Comparison of ENCODE assay signal across 9 mouse cellular contexts in the genomic region with DNA sequence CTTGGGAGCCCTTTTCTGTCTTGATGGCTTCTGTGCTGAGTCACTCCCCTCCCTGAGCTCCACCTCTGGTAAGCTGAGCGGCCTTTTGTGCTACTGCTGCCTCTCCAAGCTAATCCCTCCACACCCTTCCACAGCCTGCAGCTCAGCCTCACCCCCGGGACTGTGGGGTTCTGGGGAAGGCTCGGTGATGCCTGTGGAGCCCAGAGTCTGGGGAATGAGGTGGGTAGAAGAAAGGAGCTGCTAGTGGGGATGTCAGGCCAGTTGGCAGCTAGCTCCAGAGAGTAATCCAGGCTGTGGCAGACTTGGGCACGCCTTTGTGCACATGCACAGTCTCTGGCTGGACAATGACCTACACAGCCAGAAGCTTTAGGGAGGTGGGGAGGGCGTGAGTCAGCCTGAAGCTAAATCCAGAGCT. TPM values are rescaled to one million over a fixed set of nuclear protein-coding genes. Genes with fewer than 3 reads are reported as not detected.
DNase-seq lines count a peak whose midpoint lies in the region; ATAC-seq and TF ChIP-seq lines count a peak whose summit lies in the region.
"Had no signal": no experiment of that assay in that cellular context is flagged by ENCODE, and none has a peak within 500 bp of the region (broad histone marks: within the 10 kb centered on the region; RNA-seq: fewer than 3 reads in every experiment).

No protein-coding gene starts in this region.

- TF ChIP-seq EP300 in ES-Bruce4 (IDR thresholded peaks at IDR 0.05; ENCODE audit: insufficient read depth, low read depth, low read length): peak; percentile 38

- DNase-seq in heart, adult 11 months: peak; percentile 96
- no peak for DNase-seq in heart, postnatal 36 days
- peak; percentile 46 for DNase-seq in adrenal gland, postnatal 25 days
- DNase-seq in hindbrain, postnatal 0 days (ENCODE audit: low spot score): peak; percentile 31
- DNase-seq in yolk sac, embryonic 10.5 days (ENCODE audit: low spot score): no peak
- no peak for DNase-seq in c-Kit-positive CD71-positive TER-119-positive erythroid progenitor cells, embryonic 14.5 days (ENCODE audit: low spot score)
- no peak for DNase-seq in thymus, postnatal 10 days (ENCODE audit: low spot score in 2 of 2)
- DNase-seq: liver had no signal

- H3K27me3 ChIP-seq in ES-Bruce4 (ENCODE audit: control insufficient read depth, insufficient read depth, low read length, poor library complexity, severe bottlenecking): no peaks in the 10 kb centered on the region
- H3K27me3 ChIP-seq in hindbrain, postnatal 0 days (ENCODE audit: insufficient read depth, low read length): no peaks in the 10 kb centered on the region

- WGBS in hindbrain, postnatal 0 days: 32% methylated on average over 5 of the region's 5 CpGs

- no peaks in the 10 kb centered on the region for H3K36me3 ChIP-seq in ES-Bruce4 (ENCODE audit: control insufficient read depth, insufficient read depth, low read length, poor library complexity, severe bottlenecking)
- no peaks in the 10 kb centered on the region for H3K36me3 ChIP-seq in hindbrain, postnatal 0 days (ENCODE audit: insufficient read depth, low read length)

- no peak overlapping the region for H3K4me2 ChIP-seq in hindbrain, postnatal 0 days (ENCODE audit: low read depth, low read length)

- no peak overlapping the region for H3K4me3 ChIP-seq in ES-Bruce4 (ENCODE audit: low read depth, low read length)
- H3K4me3 ChIP-seq in hindbrain, postnatal 0 days (ENCODE audit: low read length): no peak overlapping the region

- no peak for TF ChIP-seq POLR2A in ES-Bruce4 (IDR thresholded peaks at IDR 0.05; ENCODE audit: insufficient read depth, low read length)

- H3K27ac ChIP-seq in ES-Bruce4 (ENCODE audit: insufficient read depth, low read length): peak overlapping the region; percentile 45
- peak overlapping the region; percentile 26; the same call in 1 of the 2 replicates for H3K27ac ChIP-seq in hindbrain, postnatal 0 days

- no peak for TF ChIP-seq CTCF in ES-Bruce4 (IDR thresholded peaks at IDR 0.05; ENCODE audit: low read depth, low read length)
- TF ChIP-seq CTCF in hindbrain, postnatal 0 days (IDR thresholded peaks at IDR 0.05; ENCODE audit: low read depth): no peak

- 0 out of 2 replicates have a peak overlapping the region, but pooled peaks have one; percentile 1 for H3K9ac ChIP-seq in ES-Bruce4 (ENCODE audit: low read depth, poor library complexity, severe bottlenecking)
- 0 out of 2 replicates have a peak overlapping the region, but pooled peaks have one; percentile 13 for H3K9ac ChIP-seq in hindbrain, postnatal 0 days (replicated peaks; ENCODE audit: low read length)

- peak; percentile 50; the same call in 1 of the 2 replicates for ATAC-seq in hindbrain, postnatal 0 days

- no peaks in the 10 kb centered on the region; the same call in 1 of the 2 replicates for H3K9me3 ChIP-seq in ES-Bruce4 (replicated peaks; ENCODE audit: control insufficient read depth, insufficient read depth, low read length, poor library complexity, severe bottlenecking)
- no peaks in the 10 kb centered on the region for H3K9me3 ChIP-seq in hindbrain, postnatal 0 days (ENCODE audit: low read length)

- H3K4me1 ChIP-seq in ES-Bruce4 (ENCODE audit: control insufficient read depth, insufficient read depth, low read length): peaks cover 9% of the 10 kb centered on the region
- H3K4me1 ChIP-seq in hindbrain, postnatal 0 days (ENCODE audit: insufficient read depth, low read length): peaks cover 17% of the 10 kb centered on the region

- intact Hi-C loops in heart, postnatal 36 days (cut with DNase I): no loop called here

RNA-seq across cellular contexts. Expression of gene Gm10277, which starts 20.5 kb away (rescaled TPM):
- not detected for total RNA-seq in heart, postnatal 36 days (2021)
- not detected in 2 replicates for polyA plus RNA-seq in ES-Bruce4 (2011; ENCODE audit: insufficient read depth, insufficient read length, low read depth, missing spikeins)
- not detected in 2 replicates for total RNA-seq in adrenal gland, postnatal 25 days (2021)
- not detected in 2 replicates for total RNA-seq in hindbrain, postnatal 0 days (2014; rRNA removed)
- 0.69 and 0.91 TPM in 2 replicates for polyA plus RNA-seq in hindbrain, postnatal 0 days (2015; fragmentation: Nextera tagmentation; extraction: Ambion mirVana)

RNA-seq across cellular contexts. Expression of gene Myo18a, which starts 45.0 kb away (rescaled TPM):
- 100 to 1,000 TPM; 256 to 280 TPM for total RNA-seq in heart, postnatal 36 days (2021)
- 59.6 and 62.7 TPM in 2 replicates for polyA plus RNA-seq in ES-Bruce4 (2011; ENCODE audit: insufficient read depth, insufficient read length, low read depth, missing spikeins)
- total RNA-seq in adrenal gland, postnatal 25 days (2021): 60.7 and 84.2 TPM in 2 replicates
- 64.6 and 68.8 TPM in 2 replicates for total RNA-seq in hindbrain, postnatal 0 days (2014; rRNA removed)
- polyA plus RNA-seq in hindbrain, postnatal 0 days (2015; fragmentation: Nextera tagmentation; extraction: Ambion mirVana): 28.2 and 29.8 TPM in 2 replicates

Comparison
In these comparisons a context has a peak if more than half of its experiments do, and no peak if none do; other contexts are left out.
1. DNase-seq: peak in heart, adult 11 months (single experiment), adrenal gland, postnatal 25 days (single experiment) and hindbrain, postnatal 0 days (single experiment); none in heart, postnatal 36 days (0 of 2), yolk sac, embryonic 10.5 days (single experiment), c-Kit-positive CD71-positive TER-119-positive erythroid progenitor cells, embryonic 14.5 days (single experiment) and thymus, postnatal 10 days (0 of 2).